Mouse (Mus musculus) megakaryocyte, embryonic 14.5 days (primary cell): ENCODE data around the gene Cmya5.

Experiments
- FLI1 ChIP-seq: IDR thresholded peaks from 2 replicates; pipeline ENCODE4 v1.6.1; 2012; ENCODE audit warnings: low read length, inconsistent platforms, mixed read lengths
- GATA1 ChIP-seq: IDR thresholded peaks from 3 replicates; pipeline ENCODE4 v1.6.1; 2012; ENCODE audit warnings: mixed read lengths, low read length, inconsistent platforms, borderline replicate concordance

DNA sequence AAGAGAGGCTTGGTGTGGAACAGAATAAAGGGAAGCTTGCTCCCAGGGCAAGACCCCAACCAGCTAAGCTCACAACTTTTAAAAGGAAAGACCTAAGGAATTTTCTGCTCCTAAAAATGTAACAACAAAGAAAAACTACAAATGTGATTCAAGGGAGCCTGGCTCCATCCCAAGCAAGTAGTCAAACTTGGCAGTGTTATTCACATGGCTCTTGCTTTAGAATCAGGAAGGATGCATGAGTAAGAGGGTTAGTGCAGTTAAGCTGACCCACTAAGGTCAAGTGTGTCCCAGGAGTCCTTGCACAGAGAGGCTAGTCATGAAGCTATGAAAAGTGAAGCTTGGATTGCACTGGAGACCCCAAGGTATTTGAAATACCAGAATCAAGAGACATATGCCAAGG is 17.9 kb upstream of the Cmya5 start:
- TF ChIP-seq FLI1 (no peak), GATA1 (no peak)
